Mouse (Mus musculus) neural tube, embryonic 11.5 days (tissue): Measurements from ENCODE around the gene Col4a4. TPM values are rescaled to one million over a fixed set of nuclear protein-coding genes. Genes with fewer than 3 reads are reported as not detected.

Experiments
- ATAC-seq: fragments of 200-750 bp; cut with Nextera tagmentation; 2 replicates; pipeline ENCODE4 v1.8.0; 2017; ENCODE audit warnings: moderate number of reproducible peaks, mild to moderate bottlenecking, moderate TSS enrichment, moderate library complexity; ENCODE audit not compliant: insufficient read depth, low FRiP score, low TSS enrichment
- DNase-seq: peaks from one replicate; pipeline ENCODE4 v3.0.0-alpha.2; 2015; ENCODE audit warnings: low spot score
- H3K27ac ChIP-seq: fragments of 300-500 bp; sonication (generic); 2 replicates; pipeline ENCODE4 v1.5.1; 2014; ENCODE audit warnings: low read depth, mild to moderate bottlenecking, low read length
- H3K27me3 ChIP-seq: fragments of 300-500 bp; sonication (generic); 2 replicates; pipeline ENCODE4 v1.6.1; 2014; ENCODE audit warnings: mild to moderate bottlenecking, low read length, mixed read lengths; ENCODE audit not compliant: control insufficient read depth, insufficient read depth
- H3K36me3 ChIP-seq: fragments of 300-500 bp; sonication (generic); 2 replicates; pipeline ENCODE4 v1.6.1; 2014; ENCODE audit warnings: mild to moderate bottlenecking, low read length, moderate library complexity, mixed read lengths; ENCODE audit not compliant: control insufficient read depth, insufficient read depth
- H3K4me1 ChIP-seq: fragments of 300-500 bp; sonication (generic); 2 replicates; pipeline ENCODE4 v1.6.1; 2014; ENCODE audit warnings: low read length, mixed read lengths; ENCODE audit not compliant: control insufficient read depth, insufficient read depth
- H3K4me2 ChIP-seq: fragments of 300-500 bp; sonication (generic); 2 replicates; pipeline ENCODE4 v1.6.1; 2014; ENCODE audit warnings: low read depth, mild to moderate bottlenecking, moderate library complexity
- H3K4me3 ChIP-seq: fragments of 300-500 bp; sonication (generic); 2 replicates; pipeline ENCODE4 v1.5.1; 2014; ENCODE audit warnings: low read depth, low read length
- H3K9ac ChIP-seq: fragments of 300-500 bp; sonication (generic); 2 replicates; pipeline ENCODE4 v1.6.1; 2014; ENCODE audit warnings: mild to moderate bottlenecking, low read length
- H3K9me3 ChIP-seq: fragments of 300-500 bp; sonication (generic); 2 replicates; pipeline ENCODE4 v1.6.1; 2016; ENCODE audit warnings: low read length; ENCODE audit not compliant: control insufficient read depth
- WGBS: fragments of 180-500 bp; shearing (Covaris S2); extraction: QIAGEN DNeasy Blood & Tissue Kit; methylation state at CpG from one replicate; pipeline ENCODE4 v1.1.7; 2014; 5-methylcytosine and 5-hydroxymethylcytosine counted together
- polyA plus RNA-seq: library from polyadenylated mRNA; unstranded; fragments of >200 nt; fragmentation: Nextera tagmentation; extraction: Ambion mirVana; gene quantifications from 2 replicates; pipeline ENCODE4 v1.2.1, GENCODE M21; 2014

The Col4a4 gene
- polyA plus RNA-seq, 1 experiment from 2014 or later, result 0.16 TPM

- no peak for ATAC-seq
- Histone ChIP-seq H3K9ac (no peak overlapping the region), H3K36me3 (no peaks in the 10 kb centered on the region), H3K4me2 (no peak overlapping the region), H3K27me3 (no peaks in the 10 kb centered on the region), H3K9me3 (no peaks in the 10 kb centered on the region), H3K27ac (no peak overlapping the region), H3K4me1 (no peaks in the 10 kb centered on the region), H3K4me3 (no peak overlapping the region)
- DNase-seq, result no peak
- 89% methylated on average over 3 of the region's 3 CpGs for WGBS
These were observed 132.6 kb downstream of the Col4a4 start for GRCm38 (mm10) chr1:82454031-82454430.

GRCm38 (mm10) chr1:82451927-82452651 lies 134.6 kb downstream of the Col4a4 start:
- Histone ChIP-seq H3K27me3 (no peaks in the 10 kb centered on the region), H3K27ac (no peak overlapping the region), H3K4me2 (no peak overlapping the region), H3K9me3 (no peaks in the 10 kb centered on the region), H3K4me1 (no peaks in the 10 kb centered on the region), H3K9ac (no peak overlapping the region), H3K36me3 (no peaks in the 10 kb centered on the region), H3K4me3 (no peak overlapping the region)
- ATAC-seq, result no peak
- DNase-seq, result no peak
- WGBS, result 34% methylated on average over 6 of the region's 6 CpGs

- no peak for ATAC-seq
- no peaks in the 10 kb centered on the region for H3K27me3 ChIP-seq
- WGBS, result 89% methylated on average over 4 of the region's 4 CpGs
- H3K4me2 ChIP-seq, result no peak overlapping the region
- no peak overlapping the region for H3K9ac ChIP-seq
- no peaks in the 10 kb centered on the region for H3K4me1 ChIP-seq
- H3K36me3 ChIP-seq, result no peaks in the 10 kb centered on the region
- no peak overlapping the region for H3K27ac ChIP-seq
- H3K4me3 ChIP-seq, result no peak overlapping the region
- no peak for DNase-seq
- no peaks in the 10 kb centered on the region for H3K9me3 ChIP-seq
These were observed 136.8 kb downstream of the Col4a4 start for GRCm38 (mm10) chr1:82449851-82450250.

- DNase-seq (no peak), ATAC-seq (no peak)
- Histone ChIP-seq H3K9ac (no peak overlapping the region), H3K4me2 (no peak overlapping the region), H3K4me1 (no peaks in the 10 kb centered on the region), H3K9me3 (no peaks in the 10 kb centered on the region), H3K4me3 (no peak overlapping the region), H3K36me3 (no peaks in the 10 kb centered on the region), H3K27me3 (no peaks in the 10 kb centered on the region), H3K27ac (no peak overlapping the region)
- WGBS, result 89% methylated on average over 7 of the region's 7 CpGs
These were observed 140.6 kb downstream of the Col4a4 start for GRCm38 (mm10) chr1:82446049-82446448.

- Histone ChIP-seq H3K4me2 (no peak overlapping the region), H3K9me3 (no peaks in the 10 kb centered on the region), H3K9ac (no peak overlapping the region), H3K27me3 (no peaks in the 10 kb centered on the region), H3K4me1 (no peaks in the 10 kb centered on the region), H3K27ac (no peak overlapping the region), H3K36me3 (no peaks in the 10 kb centered on the region), H3K4me3 (no peak overlapping the region)
- ATAC-seq (no peak), DNase-seq (no peak)
- 53% methylated on average over 4 of the region's 4 CpGs for WGBS
These were observed 143.1 kb downstream of the Col4a4 start for GRCm38 (mm10) chr1:82443517-82443916.

GRCm38 (mm10) chr1:82440123-82440522 lies 146.5 kb downstream of the Col4a4 start:
- no peak for ATAC-seq
- DNase-seq, result no peak
- 77% methylated on average over 1 of the region's 1 CpGs for WGBS

GRCm38 (mm10) chr1:82437273-82437672 lies 149.4 kb downstream of the Col4a4 start:
- WGBS, result 80% methylated on average over 3 of the region's 3 CpGs
- H3K4me3 ChIP-seq, result no peak overlapping the region
- no peak for DNase-seq
- H3K4me2 ChIP-seq, result no peak overlapping the region
- H3K36me3 ChIP-seq, result no peaks in the 10 kb centered on the region
- H3K4me1 ChIP-seq, result no peaks in the 10 kb centered on the region
- ATAC-seq, result no peak
- no peak overlapping the region for H3K9ac ChIP-seq
- H3K27me3 ChIP-seq, result no peaks in the 10 kb centered on the region
- no peak overlapping the region for H3K27ac ChIP-seq
- H3K9me3 ChIP-seq, result no peaks in the 10 kb centered on the region

More at GRCm38 (mm10) chr1:82440123-82440522, 146.5 kb downstream of the Col4a4 start:
- Histone ChIP-seq H3K4me3 (no peak overlapping the region), H3K27me3 (no peaks in the 10 kb centered on the region), H3K4me1 (no peaks in the 10 kb centered on the region), H3K36me3 (no peaks in the 10 kb centered on the region), H3K4me2 (no peak overlapping the region), H3K9me3 (no peaks in the 10 kb centered on the region), H3K9ac (no peak overlapping the region), H3K27ac (no peak overlapping the region)

- Histone ChIP-seq H3K27ac (no peak overlapping the region), H3K9ac (no peak overlapping the region), H3K36me3 (no peaks in the 10 kb centered on the region), H3K4me2 (no peak overlapping the region), H3K4me1 (no peaks in the 10 kb centered on the region), H3K27me3 (no peaks in the 10 kb centered on the region), H3K4me3 (no peak overlapping the region), H3K9me3 (no peaks in the 10 kb centered on the region)
- ATAC-seq (peak; percentile 29; the same call in 1 of the 2 replicates), DNase-seq (no peak)
- 81% methylated on average over 5 of the region's 5 CpGs for WGBS
These were observed 153.0 kb downstream of the Col4a4 start for GRCm38 (mm10) chr1:82433649-82434005.

- no peaks in the 10 kb centered on the region for H3K4me1 ChIP-seq
- no peak overlapping the region for H3K27ac ChIP-seq
- 68% methylated on average over 15 of the region's 15 CpGs for WGBS
- no peaks in the 10 kb centered on the region for H3K9me3 ChIP-seq
- DNase-seq (peak; percentile 81), ATAC-seq (peak; percentile 67; the same call in 1 of the 2 replicates)
- no peaks in the 10 kb centered on the region for H3K36me3 ChIP-seq
- no peaks in the 10 kb centered on the region for H3K27me3 ChIP-seq
- H3K9ac ChIP-seq, result no peak overlapping the region
- no peak overlapping the region for H3K4me3 ChIP-seq
- H3K4me2 ChIP-seq, result no peak overlapping the region
These were observed 153.6 kb downstream of the Col4a4 start for GRCm38 (mm10) chr1:82432919-82433648.
